Mouse (Mus musculus): Measurements from ENCODE around the gene Osr1. TPM values are rescaled to one million over a fixed set of nuclear protein-coding genes. Genes with fewer than 3 reads are reported as not detected.

Osr1 gene
- polyA plus RNA-seq, 1 experiment from 2014 or later, result 3.4 TPM

DNA sequence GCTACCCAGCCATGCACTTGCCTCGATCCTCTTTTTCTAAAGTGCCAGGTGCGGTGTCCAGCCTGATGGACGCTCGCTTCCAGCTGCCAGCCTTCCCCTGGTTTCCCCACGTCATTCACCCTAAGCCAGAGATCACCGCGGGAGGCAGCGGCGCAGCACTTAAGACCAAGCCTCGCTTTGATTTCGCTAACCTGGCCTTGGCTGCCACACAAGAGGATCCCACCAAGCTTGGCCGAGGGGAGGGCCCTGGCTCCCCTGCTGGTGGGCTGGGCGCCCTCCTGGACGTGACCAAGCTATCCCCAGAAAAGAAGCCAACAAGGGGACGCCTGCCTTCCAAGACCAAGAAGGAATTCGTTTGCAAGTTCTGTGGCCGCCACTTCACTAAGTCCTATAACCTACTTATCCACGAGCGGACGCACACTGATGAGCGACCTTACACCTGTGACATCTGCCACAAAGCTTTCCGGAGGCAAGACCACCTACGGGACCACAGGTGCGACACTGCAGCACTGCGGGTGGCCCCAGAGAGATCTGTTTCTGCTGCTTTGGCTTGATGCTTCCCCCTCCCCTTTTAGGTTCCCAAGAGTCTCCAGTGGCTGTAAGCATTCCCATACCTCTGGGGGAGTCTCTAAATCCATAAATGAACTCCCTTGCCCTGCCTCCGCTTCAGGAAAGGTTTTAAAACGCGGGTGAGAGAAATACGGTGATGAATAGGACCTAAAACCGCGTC lies 9.6 kb downstream of the Osr1 start:
- Histone ChIP-seq H3K4me3 (no peak overlapping the region), H3K27ac (no peak overlapping the region), H3K4me1 (peaks cover 37% of the 10 kb centered on the region), H3K9me3 (no peaks in the 10 kb centered on the region), H3K36me3 (replicated peaks) (no peaks in the 10 kb centered on the region), H3K27me3 (ENCODE audit: poor library complexity, severe bottlenecking) (peaks cover 100% of the 10 kb centered on the region)
- peak; percentile 22 for DNase-seq (ENCODE audit: extremely low spot score, low spot score)
- under 1% methylated on average over 31 of the region's 31 CpGs for WGBS

DNA sequence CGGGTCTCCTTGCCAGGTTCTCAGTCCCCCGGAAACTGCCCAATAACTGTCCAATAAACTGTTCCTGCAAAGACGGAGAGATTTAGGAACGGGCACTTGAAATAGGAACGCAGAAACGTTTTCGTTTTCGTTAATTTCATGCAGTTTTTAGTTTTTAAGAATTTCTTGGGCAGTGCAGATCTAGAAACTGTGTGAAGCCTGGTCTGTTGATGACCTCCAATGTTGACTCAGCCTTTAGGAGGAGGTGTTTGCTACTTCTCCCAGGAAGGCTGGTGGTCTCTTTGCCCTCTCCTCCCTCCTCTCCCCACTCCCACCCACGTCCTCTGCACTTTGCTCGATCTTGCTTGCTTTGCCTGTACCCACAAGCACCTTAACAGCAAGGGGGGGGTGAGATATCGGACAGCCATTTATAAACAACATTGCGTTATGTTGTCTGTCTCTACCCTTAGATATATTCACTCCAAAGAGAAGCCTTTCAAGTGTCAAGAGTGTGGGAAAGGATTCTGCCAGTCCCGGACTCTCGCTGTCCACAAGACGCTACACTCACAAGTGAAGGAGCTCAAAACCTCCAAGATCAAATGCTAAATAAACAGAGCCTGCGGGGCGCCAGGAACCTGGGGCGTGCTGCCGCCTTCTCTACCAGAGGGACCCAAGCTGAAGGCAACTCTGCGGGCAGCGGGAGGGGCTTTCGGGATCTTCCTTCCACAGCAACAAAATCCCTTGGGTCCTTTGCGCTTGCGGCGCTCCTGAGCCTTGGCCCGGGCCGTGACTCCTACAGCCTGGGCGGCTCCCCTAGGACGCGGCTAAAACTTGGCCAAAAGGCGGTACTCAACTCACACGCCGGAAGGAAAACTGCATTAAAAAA lies 10.4 kb downstream of the Osr1 start:
- under 1% methylated on average over 33 of the region's 33 CpGs for WGBS
- peaks cover 41% of the 10 kb centered on the region for H3K4me1 ChIP-seq
- peak overlapping the region; percentile 34 for H3K4me3 ChIP-seq

DNA sequence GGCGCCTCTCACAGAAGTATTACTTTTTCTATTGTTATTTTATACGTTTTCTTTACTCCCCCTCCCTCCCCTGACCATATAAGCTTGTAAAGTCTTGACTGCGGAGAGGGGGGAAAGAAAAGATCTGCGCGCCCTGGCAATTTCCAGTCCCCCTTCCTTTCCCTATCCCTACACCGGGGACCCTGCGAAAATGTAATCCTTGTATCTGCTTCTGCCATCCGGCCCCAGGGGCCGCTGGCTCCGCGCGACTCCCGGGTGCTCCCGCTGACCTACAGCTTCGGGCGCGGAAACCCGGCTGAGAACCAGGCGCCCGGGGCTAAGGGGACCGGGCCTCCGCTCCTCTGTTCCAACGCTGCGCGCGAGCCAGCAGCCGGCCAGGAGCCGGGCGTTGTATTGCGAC lies 11.1 kb downstream of the Osr1 start:
- Histone ChIP-seq H3K27me3 (ENCODE audit: poor library complexity, severe bottlenecking) (peaks cover 92% of the 10 kb centered on the region), H3K4me3 (peak overlapping the region; percentile 34), H3K27ac (no peak overlapping the region), H3K9me3 (no peaks in the 10 kb centered on the region), H3K36me3 (replicated peaks) (no peaks in the 10 kb centered on the region), H3K4me1 (peaks cover 44% of the 10 kb centered on the region)
- WGBS, result under 1% methylated on average over 30 of the region's 30 CpGs
- DNase-seq (ENCODE audit: extremely low spot score, low spot score), result peak; percentile 49

More for the DNA sequence above, 10.4 kb downstream of the Osr1 start:
- DNase-seq (ENCODE audit: extremely low spot score, low spot score), result peak; percentile 43
- Histone ChIP-seq H3K36me3 (replicated peaks) (no peaks in the 10 kb centered on the region), H3K27ac (no peak overlapping the region), H3K9me3 (no peaks in the 10 kb centered on the region), H3K27me3 (ENCODE audit: poor library complexity, severe bottlenecking) (peaks cover 94% of the 10 kb centered on the region)

DNA sequence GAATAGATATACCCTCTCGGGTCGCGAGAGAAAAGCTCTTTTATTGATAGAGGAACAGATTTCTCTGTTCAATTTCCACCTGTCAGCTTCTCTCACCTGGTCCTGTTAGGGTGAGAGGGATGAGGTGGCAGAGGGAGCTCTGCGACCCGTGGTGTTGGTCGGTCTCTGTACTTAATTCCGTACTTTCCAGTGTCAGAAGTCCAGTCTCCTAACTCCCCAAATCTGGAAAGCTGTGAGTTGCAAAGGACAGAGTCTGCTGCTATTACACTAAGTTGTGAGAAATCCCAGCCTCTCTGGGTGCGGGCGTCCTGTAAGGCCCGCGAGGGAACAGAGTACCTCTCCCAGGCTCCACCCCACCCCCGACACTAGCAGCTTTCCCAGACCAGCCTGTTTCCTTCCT lies 11.6 kb downstream of the Osr1 start:
- no peaks in the 10 kb centered on the region for H3K36me3 ChIP-seq (replicated peaks)
- DNase-seq (ENCODE audit: extremely low spot score, low spot score), result peak; percentile 21
- peaks cover 87% of the 10 kb centered on the region for H3K27me3 ChIP-seq (ENCODE audit: poor library complexity, severe bottlenecking)
- no peaks in the 10 kb centered on the region for H3K9me3 ChIP-seq
- peaks cover 39% of the 10 kb centered on the region for H3K4me1 ChIP-seq
- no peak overlapping the region for H3K27ac ChIP-seq
- WGBS, result under 1% methylated on average over 12 of the region's 12 CpGs
- no peak overlapping the region for H3K4me3 ChIP-seq

DNA sequence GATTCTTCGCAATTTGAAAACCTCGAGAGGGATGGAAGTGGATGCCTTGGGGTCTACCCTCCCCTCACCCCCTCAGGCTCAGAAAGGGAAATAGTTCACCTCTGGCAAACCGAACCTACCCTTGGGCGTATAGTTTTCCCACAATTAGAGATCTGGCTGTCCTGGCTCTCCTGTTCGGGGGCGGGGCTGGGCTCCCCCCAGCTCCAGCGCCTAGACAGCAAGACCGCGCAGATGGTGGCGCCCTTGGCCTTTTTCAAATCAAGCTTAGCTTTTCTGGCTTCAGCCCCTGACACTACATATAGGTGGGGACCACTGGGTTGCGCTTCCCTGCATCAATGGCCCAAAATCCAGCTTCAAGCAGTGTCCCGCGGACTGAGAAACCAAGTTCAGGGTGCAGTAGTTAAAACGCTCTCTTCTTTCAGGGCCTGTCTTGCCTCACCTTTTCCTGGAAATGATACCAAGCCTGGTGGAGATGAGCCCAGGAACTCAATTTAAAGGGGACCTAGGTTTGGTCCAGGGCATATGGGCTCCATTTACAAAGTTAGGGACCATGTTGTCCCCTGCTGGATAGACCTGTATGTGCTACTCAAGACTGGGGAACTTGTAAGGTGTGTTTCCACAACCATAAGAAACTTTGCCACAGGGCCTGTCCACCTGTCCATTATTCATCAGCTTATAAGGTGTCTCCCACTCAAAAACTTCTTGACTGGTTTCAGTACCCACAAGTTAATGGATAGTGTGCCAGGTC lies 12.5 kb downstream of the Osr1 start:
- peaks cover 78% of the 10 kb centered on the region for H3K27me3 ChIP-seq (ENCODE audit: poor library complexity, severe bottlenecking)
- H3K9me3 ChIP-seq, result no peaks in the 10 kb centered on the region
- peaks cover 39% of the 10 kb centered on the region for H3K4me1 ChIP-seq
- no peak overlapping the region for H3K4me3 ChIP-seq
- 2% methylated on average over 14 of the region's 14 CpGs for WGBS
- H3K36me3 ChIP-seq (replicated peaks), result no peaks in the 10 kb centered on the region
- DNase-seq (ENCODE audit: extremely low spot score, low spot score), result peak; percentile 31
- H3K27ac ChIP-seq, result no peak overlapping the region

DNA sequence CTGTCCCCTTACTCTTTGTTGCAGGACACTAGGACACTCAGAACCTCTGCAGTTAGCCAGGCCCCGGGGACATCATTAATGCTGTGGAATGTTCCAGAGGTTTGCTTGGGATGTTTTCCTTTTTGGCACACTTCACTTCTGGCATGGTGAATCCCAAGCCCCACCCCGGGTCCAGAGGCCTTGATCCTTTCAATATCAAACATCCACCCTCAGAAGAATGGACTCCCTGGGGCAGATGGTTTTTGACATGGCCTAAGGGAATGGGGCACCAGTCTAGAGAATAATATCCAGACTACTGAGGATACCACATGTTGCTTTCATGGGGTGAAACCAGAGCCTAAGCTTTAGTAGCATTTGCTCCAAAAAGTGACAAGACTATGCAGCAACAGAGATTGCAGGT lies 13.5 kb downstream of the Osr1 start:
- H3K9me3 ChIP-seq, result no peaks in the 10 kb centered on the region
- WGBS, result 8% methylated on average over 2 of the region's 2 CpGs
- DNase-seq (ENCODE audit: extremely low spot score, low spot score), result peak; percentile 14
- H3K36me3 ChIP-seq (replicated peaks), result no peaks in the 10 kb centered on the region
- peaks cover 39% of the 10 kb centered on the region for H3K4me1 ChIP-seq
- peaks cover 69% of the 10 kb centered on the region for H3K27me3 ChIP-seq (ENCODE audit: poor library complexity, severe bottlenecking)
- H3K4me3 ChIP-seq, result no peak overlapping the region
- H3K27ac ChIP-seq, result no peak overlapping the region

DNA sequence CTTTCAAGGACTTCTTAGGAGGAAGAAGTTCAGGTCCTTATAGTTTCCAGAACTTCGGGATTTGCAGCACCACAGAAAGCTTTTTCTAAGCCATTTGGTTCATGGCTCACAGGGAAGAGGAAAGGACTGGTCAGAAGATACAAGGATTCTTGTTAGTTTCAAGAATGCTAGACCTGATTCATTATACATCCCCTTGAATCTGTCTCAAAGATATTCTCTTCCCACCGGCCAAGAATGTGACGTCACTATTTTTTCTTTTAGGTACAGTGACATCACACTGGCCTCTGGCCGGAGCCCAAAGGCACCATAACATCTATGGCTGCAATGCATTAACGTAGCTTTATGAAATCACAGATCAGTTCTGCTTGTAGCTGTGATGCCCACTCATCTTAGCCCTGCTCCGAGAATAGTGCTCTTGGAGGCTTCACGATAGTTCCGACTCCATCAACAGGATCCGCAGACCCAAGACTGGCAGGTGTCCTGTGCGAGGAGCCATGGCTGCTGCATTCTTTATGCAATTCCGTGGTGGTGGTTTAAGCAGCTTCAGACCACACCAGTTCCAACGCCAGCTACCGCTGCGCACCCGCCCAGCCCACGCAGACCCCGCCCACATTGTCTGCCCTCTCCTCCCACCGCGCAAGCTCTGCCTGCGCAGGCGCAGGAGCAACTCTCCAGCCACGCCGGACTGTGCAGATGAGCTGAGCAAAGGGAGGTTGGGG lies 14.6 kb downstream of the Osr1 start:
- Histone ChIP-seq H3K27me3 (ENCODE audit: poor library complexity, severe bottlenecking) (peaks cover 57% of the 10 kb centered on the region), H3K27ac (peak overlapping the region; percentile 72), H3K36me3 (replicated peaks) (no peaks in the 10 kb centered on the region), H3K9me3 (no peaks in the 10 kb centered on the region), H3K4me3 (peak overlapping the region; percentile 49), H3K4me1 (peaks cover 33% of the 10 kb centered on the region)
- WGBS, result under 1% methylated on average over 23 of the region's 23 CpGs
- DNase-seq (ENCODE audit: extremely low spot score, low spot score), result peak; percentile 78

DNA sequence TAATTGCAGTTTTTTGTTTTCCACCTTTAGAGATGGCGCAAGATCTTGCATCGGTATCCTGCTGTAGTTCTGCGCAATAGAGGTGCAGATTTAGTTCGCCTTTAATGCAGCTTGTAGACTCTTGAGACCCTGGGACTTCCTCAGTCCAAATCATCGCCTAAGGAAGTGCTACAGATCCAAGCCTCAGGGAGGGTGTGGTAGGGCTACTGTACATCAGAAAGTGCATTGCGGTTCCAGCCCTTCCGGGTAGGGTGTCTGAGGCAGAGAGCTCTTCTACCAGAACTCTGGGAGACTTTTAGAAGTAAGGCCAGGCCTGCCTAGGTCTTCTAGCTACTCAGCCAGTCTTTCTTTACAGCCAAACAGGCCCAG lies 15.2 kb downstream of the Osr1 start:
- WGBS, result 1% methylated on average over 7 of the region's 7 CpGs
- H3K9me3 ChIP-seq, result no peaks in the 10 kb centered on the region
- peaks cover 36% of the 10 kb centered on the region for H3K4me1 ChIP-seq
- peak overlapping the region; percentile 72 for H3K27ac ChIP-seq
- peaks cover 52% of the 10 kb centered on the region for H3K27me3 ChIP-seq (ENCODE audit: poor library complexity, severe bottlenecking)
- H3K36me3 ChIP-seq (replicated peaks), result no peaks in the 10 kb centered on the region
- H3K4me3 ChIP-seq, result peak overlapping the region; percentile 49
- DNase-seq (ENCODE audit: extremely low spot score, low spot score), result no peak

DNA sequence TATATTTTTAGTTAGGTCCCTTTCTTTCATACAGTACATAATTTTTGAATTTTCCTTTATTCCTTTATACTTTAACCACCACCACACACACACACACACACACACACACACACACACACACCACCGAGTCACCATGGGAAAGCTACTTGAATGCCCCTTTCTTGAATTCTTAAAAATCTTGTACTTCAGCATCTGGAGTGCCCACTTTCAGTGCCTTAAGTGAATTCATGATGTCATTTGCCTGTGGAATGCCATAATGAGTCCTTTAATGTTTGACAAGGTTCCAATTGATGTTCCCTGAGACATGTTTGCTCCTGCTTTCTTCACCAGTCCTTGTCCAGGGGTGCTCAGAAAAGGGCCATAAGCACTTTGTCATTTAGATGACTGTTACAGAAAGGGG lies 17.8 kb downstream of the Osr1 start:
- Histone ChIP-seq H3K4me1 (peaks cover 26% of the 10 kb centered on the region), H3K27me3 (ENCODE audit: poor library complexity, severe bottlenecking) (peaks cover 25% of the 10 kb centered on the region), H3K27ac (no peak overlapping the region), H3K9me3 (no peaks in the 10 kb centered on the region), H3K36me3 (replicated peaks) (no peaks in the 10 kb centered on the region), H3K4me3 (no peak overlapping the region)
- 73% methylated on average over 1 of the region's 1 CpGs for WGBS
- no peak for DNase-seq (ENCODE audit: extremely low spot score, low spot score)

DNA sequence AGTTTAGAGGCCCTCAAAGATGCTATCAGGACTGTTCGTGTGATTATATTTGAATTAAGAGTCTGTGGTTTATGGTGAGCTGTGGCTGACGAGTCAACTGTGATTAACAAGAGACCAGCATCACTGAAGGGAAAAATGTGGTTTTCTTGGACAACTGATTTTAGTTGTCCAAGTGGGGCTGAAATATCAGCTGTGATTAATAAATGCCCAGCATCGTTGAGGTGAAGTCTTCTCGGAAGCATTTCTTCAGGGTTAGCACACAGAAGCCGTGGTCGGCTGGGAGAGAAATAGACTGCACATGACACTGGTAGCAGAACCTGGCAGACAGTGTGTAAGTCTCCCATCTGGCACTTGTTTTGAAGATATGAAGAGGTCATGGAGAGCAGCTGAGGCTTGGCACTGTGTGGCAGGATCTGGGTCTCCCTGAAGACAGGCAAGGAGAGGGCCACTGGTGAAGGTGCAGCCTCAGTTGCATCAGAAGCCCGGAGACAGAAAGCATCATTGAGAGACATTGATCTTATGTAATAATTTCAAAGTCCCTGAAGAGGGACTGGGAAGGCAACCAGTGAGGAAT lies 19.7 kb downstream of the Osr1 start:
- H3K4me3 ChIP-seq, result no peak overlapping the region
- peaks cover 6% of the 10 kb centered on the region for H3K27me3 ChIP-seq (ENCODE audit: poor library complexity, severe bottlenecking)
- WGBS, result 83% methylated on average over 7 of the region's 7 CpGs
- no peak for DNase-seq (ENCODE audit: extremely low spot score, low spot score)
- H3K36me3 ChIP-seq (replicated peaks), result no peaks in the 10 kb centered on the region
- no peak overlapping the region for H3K27ac ChIP-seq
- no peaks in the 10 kb centered on the region for H3K9me3 ChIP-seq
- peaks cover 19% of the 10 kb centered on the region for H3K4me1 ChIP-seq

DNA sequence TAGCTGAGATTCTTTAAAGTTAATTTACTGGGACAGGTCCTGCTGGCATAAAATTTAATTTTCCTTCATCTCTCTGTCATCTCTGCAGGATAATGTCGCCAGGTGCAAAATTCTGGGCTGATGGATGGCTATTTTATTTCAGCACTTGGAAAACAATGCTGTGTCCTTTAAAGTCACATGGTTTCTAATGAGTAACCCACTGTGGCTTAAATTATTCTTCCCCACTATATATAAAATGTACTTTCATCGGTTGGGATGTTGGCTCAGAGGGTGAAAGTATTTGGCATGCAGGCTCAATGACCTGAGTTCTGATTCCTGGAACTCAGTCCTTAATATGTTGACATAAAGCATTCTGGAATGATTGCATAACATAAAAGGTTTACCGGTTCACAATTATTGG lies 21.2 kb downstream of the Osr1 start:
- Histone ChIP-seq H3K9me3 (no peaks in the 10 kb centered on the region), H3K4me3 (no peak overlapping the region), H3K36me3 (replicated peaks) (no peaks in the 10 kb centered on the region), H3K27ac (no peak overlapping the region), H3K4me1 (peaks cover 8% of the 10 kb centered on the region), H3K27me3 (ENCODE audit: poor library complexity, severe bottlenecking) (no peaks in the 10 kb centered on the region)
- no peak for DNase-seq (ENCODE audit: extremely low spot score, low spot score)
- WGBS, result 78% methylated on average over 3 of the region's 3 CpGs

DNA sequence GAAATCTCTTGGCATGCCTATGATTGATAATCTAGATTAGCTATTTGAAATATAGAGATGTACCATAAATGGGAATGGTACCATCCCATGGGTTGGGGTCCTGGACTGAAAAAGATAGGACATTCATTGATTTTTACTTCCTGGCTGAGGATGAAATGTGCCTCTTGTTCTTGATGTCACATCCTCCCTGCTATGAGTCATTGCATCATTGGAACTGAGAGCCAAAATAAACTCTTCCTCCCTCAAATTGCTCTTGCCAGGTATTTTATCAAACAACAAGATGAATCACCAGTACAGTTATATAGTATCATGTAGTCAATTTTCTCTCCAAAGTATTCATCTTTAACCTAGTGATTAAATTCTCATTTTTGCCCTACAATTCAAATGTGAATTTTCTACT lies 28.3 kb downstream of the Osr1 start:
- DNase-seq (ENCODE audit: extremely low spot score, low spot score), result no peak
- Histone ChIP-seq H3K36me3 (replicated peaks) (no peaks in the 10 kb centered on the region), H3K27me3 (ENCODE audit: poor library complexity, severe bottlenecking) (no peaks in the 10 kb centered on the region), H3K27ac (no peak overlapping the region), H3K4me1 (no peaks in the 10 kb centered on the region), H3K4me3 (no peak overlapping the region), H3K9me3 (no peaks in the 10 kb centered on the region)
